Mouse (Mus musculus) forebrain, postnatal 0 days (tissue): ENCODE data around the gene Tceal9. TPM values are rescaled to one million over a fixed set of nuclear protein-coding genes. Genes with fewer than 3 reads are reported as not detected.
"Not testable (repeated sequence)": the region's sequence is repeated elsewhere in the genome, so short reads cannot be mapped to it uniquely, and the experiment has no call there.

Experiments
- ATAC-seq: fragments of 200-750 bp; cut with Nextera tagmentation; 2 replicates; pipeline ENCODE4 v1.8.0; 2017; ENCODE audit warnings: mild to moderate bottlenecking, moderate library complexity
- DNase-seq: peaks from one replicate; pipeline ENCODE4 v3.0.0-alpha.2; 2015
- H3K27ac ChIP-seq: fragments of 300-500 bp; sonication (generic); 2 replicates; pipeline ENCODE4 v1.5.1; 2014; ENCODE audit warnings: low read depth, mild to moderate bottlenecking, antibody characterized with exemption, low read length, moderate library complexity, mixed read lengths
- H3K27me3 ChIP-seq: fragments of 300-500 bp; sonication (generic); 2 replicates; pipeline ENCODE4 v1.6.1; 2014; ENCODE audit warnings: mild to moderate bottlenecking, low read length, mixed read lengths; ENCODE audit not compliant: insufficient read depth
- H3K36me3 ChIP-seq: fragments of 300-500 bp; sonication (generic); 2 replicates; pipeline ENCODE4 v1.6.1; 2014; ENCODE audit warnings: mild to moderate bottlenecking, moderate library complexity; ENCODE audit not compliant: insufficient read depth
- H3K4me1 ChIP-seq: fragments of 300-500 bp; sonication (generic); 2 replicates; pipeline ENCODE4 v1.6.1; 2014; ENCODE audit warnings: antibody characterized with exemption; ENCODE audit not compliant: insufficient read depth
- H3K4me2 ChIP-seq: fragments of 300-500 bp; sonication (generic); 2 replicates; pipeline ENCODE4 v1.6.1; 2014; ENCODE audit warnings: low read depth, mild to moderate bottlenecking, moderate library complexity
- H3K4me3 ChIP-seq: fragments of 300-500 bp; sonication (generic); 2 replicates; pipeline ENCODE4 v1.5.1; 2014; ENCODE audit warnings: low read depth, low read length, mixed read lengths
- H3K9ac ChIP-seq: fragments of 300-500 bp; sonication (generic); 2 replicates; pipeline ENCODE4 v1.6.1; 2014; ENCODE audit warnings: mild to moderate bottlenecking
- H3K9me3 ChIP-seq: fragments of 300-500 bp; sonication (generic); 2 replicates; pipeline ENCODE4 v1.6.1; 2016; ENCODE audit warnings: low read length
- CTCF ChIP-seq: sonication (generic); IDR thresholded peaks from 2 replicates; pipeline ENCODE4 v1.5.1; 2016; ENCODE audit warnings: antibody characterized with exemption, control low read depth, low read depth
- WGBS: fragments of 180-500 bp; shearing (Covaris S2); extraction: QIAGEN DNeasy Blood & Tissue Kit; methylation state at CpG from one replicate; pipeline ENCODE4 v1.1.7; 2014; 5-methylcytosine and 5-hydroxymethylcytosine counted together
- polyA plus RNA-seq: library from polyadenylated mRNA; unstranded; fragments of >200 nt; fragmentation: Nextera tagmentation; extraction: Ambion mirVana; gene quantifications from 2 replicates; pipeline ENCODE4 v1.2.1, GENCODE M21; 2015
- total RNA-seq: library from RNA; depleted of rRNA; stranded (reverse); fragments of >200 nt; gene quantifications from 2 replicates; pipeline ENCODE4 v1.2.3, GENCODE M21; 2014

Gene Tceal9
- total and polyA plus RNA-seq, 2 experiments from 2014 or later: 182 to 263 TPM

GRCm38 (mm10) chrX:136252023-136252729 is 7.3 kb downstream of the Tceal9 start:
- ATAC-seq (no peak), DNase-seq (no peak)
- Histone ChIP-seq H3K9me3 (no peaks in the 10 kb centered on the region), H3K27ac (no peak overlapping the region), H3K4me1 (no peaks in the 10 kb centered on the region), H3K9ac (no peak overlapping the region), H3K36me3 (0 out of 2 replicates have a peak, but pooled peaks cover 2% of the 10 kb centered on the region), H3K4me3 (no peak overlapping the region), H3K4me2 (no peak overlapping the region), H3K27me3 (no peaks in the 10 kb centered on the region)
- no peak for TF ChIP-seq CTCF
- 61% methylated on average over 6 of the region's 6 CpGs for WGBS

GRCm38 (mm10) chrX:136267720-136268119 is 22.8 kb downstream of the Tceal9 start:
- 77% methylated on average over 5 of the region's 5 CpGs for WGBS
- H3K27ac ChIP-seq: no peak overlapping the region
- no peaks in the 10 kb centered on the region; the same call in 1 of the 2 replicates for H3K4me1 ChIP-seq
- ATAC-seq: no peak
- no peaks in the 10 kb centered on the region for H3K9me3 ChIP-seq
- H3K36me3 ChIP-seq: no peaks in the 10 kb centered on the region
- no peak for DNase-seq
- no peak overlapping the region for H3K4me2 ChIP-seq
- no peaks in the 10 kb centered on the region for H3K27me3 ChIP-seq
- no peak overlapping the region for H3K4me3 ChIP-seq
- H3K9ac ChIP-seq: no peak overlapping the region
- TF ChIP-seq CTCF: no peak

GRCm38 (mm10) chrX:136268173-136268572 is 23.3 kb downstream of the Tceal9 start:
- DNase-seq (no peak), ATAC-seq (no peak)
- 82% methylated on average over 4 of the region's 4 CpGs for WGBS
- Histone ChIP-seq H3K36me3 (no peaks in the 10 kb centered on the region), H3K4me2 (no peak overlapping the region), H3K27ac (no peak overlapping the region), H3K9me3 (no peaks in the 10 kb centered on the region), H3K9ac (no peak overlapping the region), H3K4me1 (no peaks in the 10 kb centered on the region; the same call in 1 of the 2 replicates), H3K27me3 (no peaks in the 10 kb centered on the region), H3K4me3 (no peak overlapping the region)
- TF ChIP-seq CTCF: no peak

- Histone ChIP-seq H3K4me2 (peak within 1 kb of the TSS; percentile 46), H3K4me3 (peak within 1 kb of the TSS; percentile 39), H3K27ac (peak within 1 kb of the TSS; percentile 67), H3K9ac (peak within 1 kb of the TSS; percentile 51)
- 39% methylated on average over 8 of the region's 30 CpGs for WGBS
- H3K27me3 ChIP-seq, H3K36me3 ChIP-seq, H3K4me1 ChIP-seq, H3K9me3 ChIP-seq: not testable (repeated sequence)
- ATAC-seq (peak; percentile 97), DNase-seq (peak; percentile 52)
Observed at GRCm38 (mm10) chrX:136269743-136270392, 25.0 kb downstream of the Tceal9 start, which contains the start of gene Bex3. Gene Bex3, plus strand, starts transcription at chrX:136270253.

GRCm38 (mm10) chrX:136270393-136271111 is 25.7 kb downstream of the Tceal9 start:
- Histone ChIP-seq H3K4me2 (peak overlapping the region; percentile 46), H3K9ac (peak overlapping the region; percentile 51), H3K27ac (peak overlapping the region; percentile 67), H3K4me3 (peak overlapping the region; percentile 39)
- H3K36me3 ChIP-seq, H3K9me3 ChIP-seq, H3K4me1 ChIP-seq, H3K27me3 ChIP-seq: not testable (repeated sequence)
- ATAC-seq (peak; percentile 68), DNase-seq (peak; percentile 41)
- WGBS: 39% methylated on average over 18 of the region's 60 CpGs

- no peak for ATAC-seq
- H3K4me3 ChIP-seq: no peak overlapping the region
- no peak for DNase-seq
- no peak overlapping the region for H3K9ac ChIP-seq
- no peaks in the 10 kb centered on the region for H3K36me3 ChIP-seq
- WGBS: 25% methylated on average over 3 of the region's 3 CpGs
- no peak for TF ChIP-seq CTCF
- H3K4me2 ChIP-seq: no peak overlapping the region
- H3K27me3 ChIP-seq: no peaks in the 10 kb centered on the region
- H3K27ac ChIP-seq: no peak overlapping the region
- H3K4me1 ChIP-seq: no peaks in the 10 kb centered on the region; the same call in 1 of the 2 replicates
- no peaks in the 10 kb centered on the region for H3K9me3 ChIP-seq
Observed at GRCm38 (mm10) chrX:136274542-136274941, 29.7 kb downstream of the Tceal9 start.

- no peak overlapping the region for H3K27ac ChIP-seq
- no peaks in the 10 kb centered on the region for H3K36me3 ChIP-seq
- H3K4me3 ChIP-seq: no peak overlapping the region
- DNase-seq: no peak
- no peak overlapping the region for H3K9ac ChIP-seq
- H3K27me3 ChIP-seq: no peaks in the 10 kb centered on the region
- ATAC-seq: no peak
- no peaks in the 10 kb centered on the region for H3K9me3 ChIP-seq
- WGBS: 27% methylated on average over 3 of the region's 3 CpGs
- H3K4me1 ChIP-seq: no peaks in the 10 kb centered on the region; the same call in 1 of the 2 replicates
- no peak for TF ChIP-seq CTCF
- no peak overlapping the region for H3K4me2 ChIP-seq
Observed at GRCm38 (mm10) chrX:136275386-136275785, 30.5 kb downstream of the Tceal9 start.
